Mouse (Mus musculus): ENCODE data around the gene Slc38a4. TPM values are rescaled to one million over a fixed set of nuclear protein-coding genes. Genes with fewer than 3 reads are reported as not detected.

Slc38a4 gene
- polyA plus RNA-seq, 1 experiment: 0.04 TPM

DNA sequence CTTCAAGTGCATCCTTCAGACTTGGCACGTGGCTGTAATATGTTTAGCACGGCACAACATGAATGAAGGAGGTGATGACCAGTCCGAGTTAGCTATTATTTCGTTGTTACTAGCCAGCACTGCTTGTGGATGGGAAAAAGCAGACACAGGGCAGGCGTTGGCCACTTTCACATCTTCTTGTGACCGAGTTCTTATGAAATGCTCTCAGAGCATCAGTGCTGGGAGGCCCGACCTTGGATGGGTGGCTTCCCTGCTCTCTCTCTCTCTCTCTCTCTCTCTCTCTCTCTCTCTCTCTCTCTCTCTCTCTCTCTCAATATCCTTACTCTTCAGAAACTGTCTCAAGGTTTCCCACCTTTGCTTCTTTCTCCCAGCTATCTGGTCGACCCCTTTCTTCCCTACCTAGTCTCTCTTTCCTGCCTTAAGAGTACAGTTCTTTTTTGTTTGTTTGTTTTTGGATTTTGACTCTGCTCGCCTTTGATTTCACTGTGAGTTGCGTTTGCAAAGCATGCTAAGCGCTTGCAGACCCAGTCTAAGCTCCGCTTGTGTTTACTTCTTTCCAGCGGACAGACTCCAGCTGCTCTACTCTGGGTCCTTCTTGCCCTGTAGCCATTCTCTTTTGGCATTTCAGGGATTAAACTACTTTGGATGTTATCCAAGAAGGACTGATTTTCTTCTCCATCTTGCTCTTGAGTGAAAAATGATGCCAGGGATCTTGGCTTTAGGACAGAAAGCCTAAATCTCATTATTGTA is 72.0 kb downstream of the Slc38a4 start:
- no peak for TF ChIP-seq SRF (IDR thresholded peaks at IDR 0.05; ENCODE audit: control insufficient read depth, insufficient read length, low read depth)
- no peak for TF ChIP-seq MAX (IDR thresholded peaks at IDR 0.05; ENCODE audit: low read depth)
- TF ChIP-seq TCF3 (IDR thresholded peaks at IDR 0.05; ENCODE audit: insufficient read length, low read depth): no peak
- no peak for TF ChIP-seq POLR2AphosphoS2 (IDR thresholded peaks at IDR 0.05; ENCODE audit: insufficient read length, low read depth)
- TF ChIP-seq POLR2A (IDR thresholded peaks at IDR 0.05; ENCODE audit: insufficient read length, low read depth): no peak
- TF ChIP-seq USF1 (IDR thresholded peaks at IDR 0.05; ENCODE audit: low read depth): no peak
- TF ChIP-seq E2F4 (IDR thresholded peaks at IDR 0.05; ENCODE audit: insufficient read depth): no peak
- Histone ChIP-seq H3K36me3 (ENCODE audit: control insufficient read depth, insufficient read depth) (no peaks in the 10 kb centered on the region), H3ac (ENCODE audit: control insufficient read depth, insufficient read length) (no peak overlapping the region), H3K27me3 (ENCODE audit: control insufficient read depth, insufficient read depth, insufficient read length) (no peaks in the 10 kb centered on the region), H3K79me2 (ENCODE audit: control insufficient read depth, insufficient read depth) (no peaks in the 10 kb centered on the region), H3K4me3 (no peak overlapping the region), H3K4me2 (ENCODE audit: low read depth) (no peak overlapping the region)

DNA sequence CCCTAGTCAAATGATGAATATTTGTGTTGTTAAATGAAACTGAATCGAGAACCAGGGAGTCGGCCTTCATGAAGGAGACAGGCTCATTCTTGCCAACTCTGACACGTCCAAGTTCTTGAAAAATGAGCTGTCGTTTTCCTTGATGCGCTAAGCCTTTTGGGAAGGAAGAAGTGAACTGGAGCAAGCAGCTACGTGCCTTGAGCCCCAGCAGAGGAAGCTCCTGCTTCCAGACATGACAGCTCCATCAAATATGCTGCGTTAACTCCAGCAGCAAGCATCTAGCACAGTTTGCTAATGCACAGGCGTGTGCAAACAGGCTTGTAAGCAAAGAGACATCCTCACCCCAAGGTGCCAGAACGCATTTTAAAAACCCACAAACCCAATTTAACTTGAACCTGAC is 80.6 kb downstream of the Slc38a4 start:
- no peaks in the 10 kb centered on the region for H3K79me2 ChIP-seq (ENCODE audit: control insufficient read depth, insufficient read depth)
- no peaks in the 10 kb centered on the region for H3K36me3 ChIP-seq (ENCODE audit: control insufficient read depth, insufficient read depth)
- H3ac ChIP-seq (ENCODE audit: control insufficient read depth, insufficient read length): no peak overlapping the region
- no peak overlapping the region for H3K4me3 ChIP-seq
- H3K4me2 ChIP-seq (ENCODE audit: low read depth): no peak overlapping the region
- no peak for TF ChIP-seq MAX (IDR thresholded peaks at IDR 0.05; ENCODE audit: low read depth)
- no peaks in the 10 kb centered on the region for H3K27me3 ChIP-seq (ENCODE audit: control insufficient read depth, insufficient read depth, insufficient read length)

DNA sequence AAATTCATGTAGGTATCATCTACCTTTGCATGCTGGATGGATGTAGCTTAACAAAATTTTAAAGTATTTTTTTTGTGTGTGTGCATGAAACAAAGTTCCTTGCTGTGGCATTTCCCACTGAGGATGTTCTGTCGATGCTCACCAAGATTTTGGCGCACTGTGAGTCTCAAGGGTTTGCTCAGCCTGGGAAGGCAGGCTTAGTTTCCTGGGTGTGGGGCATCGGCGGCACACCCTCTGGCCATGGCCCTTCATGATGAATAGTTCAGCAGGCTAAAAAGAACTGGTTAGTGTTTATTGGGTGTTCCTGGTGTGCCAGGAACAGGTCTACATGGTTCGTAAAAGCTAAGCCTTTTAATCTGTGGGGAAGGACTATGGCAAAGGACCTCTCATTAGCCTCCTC is 81.6 kb downstream of the Slc38a4 start:
- no peaks in the 10 kb centered on the region for H3K79me2 ChIP-seq (ENCODE audit: control insufficient read depth, insufficient read depth)
- no peak for TF ChIP-seq E2F4 (IDR thresholded peaks at IDR 0.05; ENCODE audit: insufficient read depth)
- no peak for TF ChIP-seq TCF12 (IDR thresholded peaks at IDR 0.05; ENCODE audit: insufficient read depth, poor library complexity, severe bottlenecking)
- no peak for TF ChIP-seq SRF (IDR thresholded peaks at IDR 0.05; ENCODE audit: control insufficient read depth, insufficient read length, low read depth)
- no peak for TF ChIP-seq CEBPB (IDR thresholded peaks at IDR 0.05; ENCODE audit: insufficient read depth, poor library complexity, severe bottlenecking)
- TF ChIP-seq POLR2AphosphoS2 (IDR thresholded peaks at IDR 0.05; ENCODE audit: insufficient read length, low read depth): no peak
- no peak for TF ChIP-seq MYOG (IDR thresholded peaks at IDR 0.05; ENCODE audit: control insufficient read depth in 1 of 3, insufficient read depth in 1 of 3, insufficient read length in 2 of 3, low read depth in 2 of 3)
- TF ChIP-seq MAX (IDR thresholded peaks at IDR 0.05; ENCODE audit: low read depth): no peak
- TF ChIP-seq TCF3 (IDR thresholded peaks at IDR 0.05; ENCODE audit: insufficient read length, low read depth): no peak
- TF ChIP-seq POLR2A (IDR thresholded peaks at IDR 0.05; ENCODE audit: insufficient read length, low read depth): no peak
- TF ChIP-seq REST (IDR thresholded peaks at IDR 0.05; ENCODE audit: insufficient read depth, insufficient read length): no peak
- TF ChIP-seq MYOD1 (IDR thresholded peaks at IDR 0.05; ENCODE audit: control insufficient read depth in 1 of 3, insufficient read length in 2 of 3, low read depth in 2 of 3): no peak

DNA sequence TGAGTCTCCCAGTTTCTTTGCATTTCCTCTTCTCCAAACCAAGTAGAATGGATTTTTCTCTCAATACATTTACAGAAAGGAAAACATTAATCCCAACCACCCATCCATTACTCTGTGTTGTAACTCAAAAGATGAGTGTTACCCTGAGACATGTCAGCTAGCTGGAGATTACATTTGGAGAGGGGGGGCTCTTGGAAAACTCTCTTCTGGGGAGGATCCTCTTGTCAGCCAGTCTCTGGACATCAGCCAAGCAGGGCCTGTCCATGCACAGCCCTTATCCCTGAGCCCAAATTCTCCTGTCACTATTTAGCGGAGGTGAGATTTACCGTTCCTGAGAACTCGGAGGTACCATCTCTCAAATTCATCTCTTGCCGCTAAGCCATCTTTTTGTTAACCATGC is 82.4 kb downstream of the Slc38a4 start:
- Histone ChIP-seq H3K4me2 (ENCODE audit: low read depth) (no peak overlapping the region), H3K79me2 (ENCODE audit: control insufficient read depth, insufficient read depth) (no peaks in the 10 kb centered on the region), H3K27me3 (ENCODE audit: control insufficient read depth, insufficient read depth, insufficient read length) (no peaks in the 10 kb centered on the region), H3K36me3 (ENCODE audit: control insufficient read depth, insufficient read depth) (no peaks in the 10 kb centered on the region), H3ac (ENCODE audit: control insufficient read depth, insufficient read length) (no peak overlapping the region), H3K4me3 (no peak overlapping the region)
- no peak for TF ChIP-seq MYOG (IDR thresholded peaks at IDR 0.05; ENCODE audit: control insufficient read depth in 1 of 3, insufficient read depth in 1 of 3, insufficient read length in 2 of 3, low read depth in 2 of 3)
- no peak for TF ChIP-seq TCF3 (IDR thresholded peaks at IDR 0.05; ENCODE audit: insufficient read length, low read depth)
- TF ChIP-seq MAX (IDR thresholded peaks at IDR 0.05; ENCODE audit: low read depth): no peak
- TF ChIP-seq TCF12 (IDR thresholded peaks at IDR 0.05; ENCODE audit: insufficient read depth, poor library complexity, severe bottlenecking): no peak
- TF ChIP-seq REST (IDR thresholded peaks at IDR 0.05; ENCODE audit: insufficient read depth, insufficient read length): no peak
- no peak for TF ChIP-seq POLR2A (IDR thresholded peaks at IDR 0.05; ENCODE audit: insufficient read length, low read depth)
- no peak for TF ChIP-seq SRF (IDR thresholded peaks at IDR 0.05; ENCODE audit: control insufficient read depth, insufficient read length, low read depth)
- no peak for TF ChIP-seq MYOD1 (IDR thresholded peaks at IDR 0.05; ENCODE audit: control insufficient read depth in 1 of 3, insufficient read length in 2 of 3, low read depth in 2 of 3)

More for the DNA sequence above, 81.6 kb downstream of the Slc38a4 start:
- Histone ChIP-seq H3K27me3 (ENCODE audit: control insufficient read depth, insufficient read depth, insufficient read length) (no peaks in the 10 kb centered on the region), H3K36me3 (ENCODE audit: control insufficient read depth, insufficient read depth) (no peaks in the 10 kb centered on the region), H3K4me3 (no peak overlapping the region), H3K4me2 (ENCODE audit: low read depth) (no peak overlapping the region), H3ac (ENCODE audit: control insufficient read depth, insufficient read length) (no peak overlapping the region)

DNA sequence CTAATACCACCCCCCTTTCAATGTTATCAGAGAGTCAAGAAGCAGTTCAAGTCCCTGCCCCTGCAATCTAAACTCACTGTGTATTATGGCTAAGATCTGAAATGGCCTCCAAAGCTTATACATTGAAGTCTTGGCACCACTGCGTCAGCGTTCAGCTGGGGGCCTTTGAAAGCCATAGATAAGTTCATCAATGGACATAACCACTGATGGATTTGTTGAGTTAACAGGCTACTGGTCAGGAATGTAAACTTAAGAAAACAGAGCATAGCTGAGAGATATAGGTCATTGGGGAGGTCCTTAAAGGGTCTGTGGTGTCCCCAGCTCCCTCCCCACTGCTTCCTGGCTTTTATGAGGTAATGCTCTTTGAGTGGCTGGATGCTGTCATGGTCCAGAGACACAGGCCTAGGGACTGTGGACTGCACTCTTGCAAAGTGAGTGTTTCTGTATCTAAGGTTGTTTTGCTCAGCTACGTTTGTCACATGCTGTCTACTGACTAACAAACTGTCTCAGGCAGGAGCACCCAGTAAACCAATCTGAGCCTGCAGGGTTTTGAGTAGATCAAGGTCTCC is 83.0 kb downstream of the Slc38a4 start:
- Histone ChIP-seq H3K4me2 (ENCODE audit: low read depth) (no peak overlapping the region), H3K4me3 (no peak overlapping the region), H3K79me2 (ENCODE audit: control insufficient read depth, insufficient read depth) (no peaks in the 10 kb centered on the region), H3ac (ENCODE audit: control insufficient read depth, insufficient read length) (no peak overlapping the region), H3K36me3 (ENCODE audit: control insufficient read depth, insufficient read depth) (no peaks in the 10 kb centered on the region), H3K27me3 (ENCODE audit: control insufficient read depth, insufficient read depth, insufficient read length) (no peaks in the 10 kb centered on the region)
- TF ChIP-seq MYOG (IDR thresholded peaks at IDR 0.05; ENCODE audit: control insufficient read depth in 1 of 3, insufficient read depth in 1 of 3, insufficient read length in 2 of 3, low read depth in 2 of 3) (no peak), MYOD1 (IDR thresholded peaks at IDR 0.05; ENCODE audit: control insufficient read depth in 1 of 3, insufficient read length in 2 of 3, low read depth in 2 of 3) (no peak), SRF (IDR thresholded peaks at IDR 0.05; ENCODE audit: control insufficient read depth, insufficient read length, low read depth) (no peak), POLR2AphosphoS2 (IDR thresholded peaks at IDR 0.05; ENCODE audit: insufficient read length, low read depth) (no peak), TCF12 (IDR thresholded peaks at IDR 0.05; ENCODE audit: insufficient read depth, poor library complexity, severe bottlenecking) (no peak), TCF3 (IDR thresholded peaks at IDR 0.05; ENCODE audit: insufficient read length, low read depth) (no peak)

All from myocyte (in vitro differentiated cells).